Mouse (Mus musculus) forebrain, embryonic 11.5 days (tissue): Measurements from ENCODE around the gene Olfr646. TPM values are rescaled to one million over a fixed set of nuclear protein-coding genes. Genes with fewer than 3 reads are reported as not detected.

ENCODE experiments used
- ATAC-seq: fragments of 200-750 bp; cut with Nextera tagmentation; replicated peaks from 2 replicates; pipeline ENCODE4 v1.8.0; 2017; ENCODE audit warnings: moderate TSS enrichment; ENCODE audit not compliant: low FRiP score
- DNase-seq: peaks from one replicate; pipeline ENCODE4 v3.0.0-alpha.2; 2017; ENCODE audit warnings: low spot score
- H3K27ac ChIP-seq: fragments of 300-500 bp; sonication (generic); 2 replicates; pipeline ENCODE4 v1.5.1; 2014; ENCODE audit warnings: low read depth, low read length
- H3K27me3 ChIP-seq: fragments of 300-500 bp; sonication (generic); 2 replicates; pipeline ENCODE4 v1.6.1; 2014; ENCODE audit warnings: mild to moderate bottlenecking, low read length, mixed read lengths; ENCODE audit not compliant: control insufficient read depth, insufficient read depth
- H3K36me3 ChIP-seq: fragments of 300-500 bp; sonication (generic); 2 replicates; pipeline ENCODE4 v1.6.1; 2014; ENCODE audit warnings: mild to moderate bottlenecking, low read length, moderate library complexity, mixed read lengths; ENCODE audit not compliant: control insufficient read depth, insufficient read depth
- H3K4me1 ChIP-seq: fragments of 300-500 bp; sonication (generic); replicated peaks from 2 replicates; pipeline ENCODE4 v1.6.1; 2014; ENCODE audit warnings: low read length, mixed read lengths; ENCODE audit not compliant: control insufficient read depth, insufficient read depth
- H3K4me2 ChIP-seq: fragments of 300-500 bp; sonication (generic); 2 replicates; pipeline ENCODE4 v1.6.1; 2014; ENCODE audit warnings: low read depth, mild to moderate bottlenecking, low read length, moderate library complexity, mixed read lengths; ENCODE audit not compliant: severe bottlenecking
- H3K4me3 ChIP-seq: fragments of 300-500 bp; sonication (generic); 2 replicates; pipeline ENCODE4 v1.5.1; 2014; ENCODE audit warnings: low read depth, low read length
- H3K9ac ChIP-seq: fragments of 300-500 bp; sonication (generic); 2 replicates; pipeline ENCODE4 v1.6.1; 2014; ENCODE audit warnings: low read length
- H3K9me3 ChIP-seq: fragments of 300-500 bp; sonication (generic); 2 replicates; pipeline ENCODE4 v1.6.1; 2016; ENCODE audit warnings: low read length, mixed read lengths; ENCODE audit not compliant: control insufficient read depth
- WGBS: fragments of 180-500 bp; shearing (Covaris S2); extraction: QIAGEN DNeasy Blood & Tissue Kit; methylation state at CpG from one replicate; pipeline ENCODE4 v1.1.7; 2014; 5-methylcytosine and 5-hydroxymethylcytosine counted together
- polyA plus RNA-seq: library from polyadenylated mRNA; unstranded; fragments of >200 nt; fragmentation: Nextera tagmentation; extraction: Ambion mirVana; gene quantifications from 2 replicates; pipeline ENCODE4 v1.2.1, GENCODE M21; 2014

Olfr646 gene
- polyA plus RNA-seq, 1 experiment from 2014 or later = not detected

DNA sequence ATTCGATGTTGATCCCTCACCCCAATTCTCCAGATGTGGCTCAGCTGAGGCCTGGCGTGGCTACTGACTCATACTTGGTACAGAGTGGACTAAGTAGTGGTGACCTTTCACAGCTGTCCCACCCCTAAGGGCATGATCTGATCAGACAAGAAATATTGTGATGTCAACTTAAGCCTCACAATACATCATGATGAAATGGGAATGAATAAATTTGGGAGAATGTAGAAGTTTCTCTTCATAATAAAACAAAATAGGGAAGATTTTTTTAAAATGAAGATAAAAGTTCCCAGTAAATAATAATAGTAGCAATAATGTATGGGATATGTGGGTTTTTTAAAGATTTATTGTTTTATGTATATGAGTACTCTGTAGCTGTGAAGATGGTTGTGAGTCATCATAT is 45.8 kb downstream of the Olfr646 start, which contains the start of gene Ubqlnl:
Gene Ubqlnl (minus strand): TSS at position 101 of the 400 bp plus-strand sequence.
- no peaks in the 10 kb centered on the region for H3K27me3 ChIP-seq
- H3K36me3 ChIP-seq = no peaks in the 10 kb centered on the region
- no peak within 1 kb of the TSS for H3K27ac ChIP-seq
- H3K9me3 ChIP-seq = no peaks in the 10 kb centered on the region
- WGBS = 84% methylated on average over 2 of the region's 2 CpGs
- DNase-seq (no peak), ATAC-seq (no peak)
- H3K4me3 ChIP-seq = no peak within 1 kb of the TSS
- H3K4me2 ChIP-seq = no peak within 1 kb of the TSS
- no peaks in the 10 kb centered on the region for H3K4me1 ChIP-seq
- no peak within 1 kb of the TSS for H3K9ac ChIP-seq

Other genes with a start within 250 kb of the Olfr646 start
- not detected in 2 replicates for gene Olfr66, start 218.6 kb upstream of the Olfr646 start, polyA plus RNA-seq
- gene Olfr64, start 210.4 kb upstream of the Olfr646 start, polyA plus RNA-seq = not detected in 2 replicates
- gene Olfr65, start 201.4 kb upstream of the Olfr646 start, polyA plus RNA-seq = not detected in 2 replicates
- not detected in 2 replicates for gene Olfr631, start 176.0 kb upstream of the Olfr646 start, polyA plus RNA-seq
- 0.12 TPM in 1 of 2 replicates, not detected in the other for gene Olfr632, start 170.5 kb upstream of the Olfr646 start, polyA plus RNA-seq
- gene Olfr633, start 160.4 kb upstream of the Olfr646 start, polyA plus RNA-seq = not detected in 2 replicates
- 0.03 TPM in 1 of 2 replicates, not detected in the other for gene Olfr635, start 133.7 kb upstream of the Olfr646 start, polyA plus RNA-seq
- gene Olfr638, start 106.1 kb upstream of the Olfr646 start, polyA plus RNA-seq = not detected in 2 replicates
- gene Olfr639, start 87.6 kb upstream of the Olfr646 start, polyA plus RNA-seq = 0.04 TPM in 2 replicates
- not detected in 2 replicates for gene Olfr640, start 79.3 kb upstream of the Olfr646 start, polyA plus RNA-seq
- not detected in 2 replicates for gene Olfr641, start 69.4 kb upstream of the Olfr646 start, polyA plus RNA-seq
- gene Olfr642, start 52.2 kb upstream of the Olfr646 start, polyA plus RNA-seq = not detected in 2 replicates
- not detected in 2 replicates for gene 4930516K23Rik, start 43.4 kb upstream of the Olfr646 start, polyA plus RNA-seq
- gene Olfr644, start 33.0 kb upstream of the Olfr646 start, polyA plus RNA-seq = not detected in 2 replicates
- gene Olfr645, start 19.4 kb upstream of the Olfr646 start, polyA plus RNA-seq = not detected in 2 replicates
- gene Ubqln5, start 25.0 kb downstream of the Olfr646 start, polyA plus RNA-seq = not detected in 2 replicates
- gene Olfr643, start 32.5 kb downstream of the Olfr646 start, polyA plus RNA-seq = not detected in 2 replicates
- gene Ubqln3, start 38.4 kb downstream of the Olfr646 start, polyA plus RNA-seq = not detected in 2 replicates
- gene Ubqlnl, start 45.7 kb downstream of the Olfr646 start, polyA plus RNA-seq = not detected in 2 replicates
- gene Olfm5, start 60.0 kb downstream of the Olfr646 start, polyA plus RNA-seq = not detected in 2 replicates
- gene Olfr648, start 78.5 kb downstream of the Olfr646 start, polyA plus RNA-seq = 0.27 and 0.40 TPM in 2 replicates
- not detected in 2 replicates for gene Olfr649, start 91.1 kb downstream of the Olfr646 start, polyA plus RNA-seq
- gene Trim6, start 113.9 kb downstream of the Olfr646 start, polyA plus RNA-seq = 2.7 and 3.3 TPM in 2 replicates
- 0.64 and 1.1 TPM in 2 replicates for gene Trim34a, start 139.6 kb downstream of the Olfr646 start, polyA plus RNA-seq
- 0.12 TPM in 1 of 2 replicates, not detected in the other for gene Trim5, start 183.2 kb downstream of the Olfr646 start, polyA plus RNA-seq
- gene Trim12a, start 210.6 kb downstream of the Olfr646 start, polyA plus RNA-seq = 1.5 and 1.7 TPM in 2 replicates
- not detected in 2 replicates for gene Trim34b, start 224.6 kb downstream of the Olfr646 start, polyA plus RNA-seq
- gene Trim12c, start 248.5 kb downstream of the Olfr646 start, polyA plus RNA-seq = 0.69 and 0.75 TPM in 2 replicates